Comparison of ENCODE assay signal across 14 mouse cellular contexts in the genomic region with DNA sequence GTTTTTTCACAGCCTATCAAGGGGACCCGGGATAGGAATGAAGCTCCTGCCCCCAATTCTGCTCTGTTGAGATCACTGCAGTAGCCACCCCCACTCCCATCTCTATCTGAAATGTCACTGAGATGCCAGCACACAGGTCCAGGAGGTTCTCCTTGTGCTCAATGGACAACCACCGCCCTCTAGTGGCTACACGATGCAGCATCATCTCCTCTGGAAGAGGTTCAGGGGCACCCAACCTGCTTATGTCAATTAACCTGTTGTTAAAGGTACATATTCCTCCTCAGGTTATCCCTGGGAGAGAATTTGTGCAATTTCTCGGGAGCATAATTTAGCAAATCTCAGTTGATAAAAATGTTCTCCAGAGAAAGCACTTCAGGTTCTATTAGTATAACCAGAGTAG. TPM values are rescaled to one million over a fixed set of nuclear protein-coding genes. Genes with fewer than 3 reads are reported as not detected.
A peak's percentile ranks its signal among the peaks of the same experiment; 100 is the strongest.
DNase-seq lines count a peak whose midpoint lies in the region; ATAC-seq and TF ChIP-seq lines count a peak whose summit lies in the region.
"Not testable (repeated sequence)": the region's sequence is repeated elsewhere in the genome, so short reads cannot be mapped to it uniquely, and the experiment has no call there.
"Had no signal": no experiment of that assay in that cellular context is flagged by ENCODE, and none has a peak within 500 bp of the region (broad histone marks: within the 10 kb centered on the region; RNA-seq: fewer than 3 reads in every experiment).

No protein-coding gene starts in this region.

- H3K27ac ChIP-seq in embryonic facial prominence, embryonic 14.5 days (replicated peaks; ENCODE audit: low read depth, low read length), result not testable (repeated sequence)

- ATAC-seq in Patski; embryonic facial prominence, embryonic 14.5 days (ENCODE audit: low read depth): not testable (repeated sequence)

- H3K4me3 ChIP-seq in embryonic facial prominence, embryonic 14.5 days (ENCODE audit: low read depth, low read length); lung, adult 2 months (replicated peaks; ENCODE audit: extremely low read depth, low read depth, low read length): not testable (repeated sequence)

- H3K9me3 ChIP-seq in embryonic facial prominence, embryonic 14.5 days (ENCODE audit: control insufficient read depth, low read length), result not testable (repeated sequence)

- H3K36me3 ChIP-seq in embryonic facial prominence, embryonic 14.5 days (ENCODE audit: control insufficient read depth, insufficient read depth, low read length), result not testable (repeated sequence)

- H3K27me3 ChIP-seq in Patski; embryonic facial prominence, embryonic 14.5 days (replicated peaks; ENCODE audit: control insufficient read depth, insufficient read depth, low read length): not testable (repeated sequence)

- DNase-seq in Patski (ENCODE audit: low read depth, low spot score), result not testable (repeated sequence)
- peak; percentile 14 for DNase-seq in cerebellum, adult 11-12 months
- DNase-seq in embryonic facial prominence, embryonic 14.5 days (ENCODE audit: low spot score), result peak; percentile 4
- DNase-seq in induced T-regulatory cell, adult 2 months (ENCODE audit: low read depth), result peak; percentile 5
- DNase-seq in layer of hippocampus, adult 11-12 months (ENCODE audit: low spot score), result peak; percentile 47
- DNase-seq in lung, adult 2 months, result peak; percentile 7
- DNase-seq in right cerebral cortex, adult 18-20 months, result peak; percentile 27

- CTCF ChIA-PET in Patski (lab: Charles Lee), result not testable (repeated sequence)

- 14% methylated on average over 3 of the region's 4 CpGs for WGBS in embryonic facial prominence, embryonic 14.5 days
- 5% methylated on average over 3 of the region's 4 CpGs for WGBS in lung, adult 2 months

- TF ChIP-seq CTCF in Patski (IDR thresholded peaks at IDR 0.05), result peak; percentile 66
- TF ChIP-seq CTCF in lung, adult 2 months (IDR thresholded peaks at IDR 0.05; ENCODE audit: insufficient read depth, low read length), result not testable (repeated sequence)

- not testable (repeated sequence) for H3K9ac ChIP-seq in embryonic facial prominence, embryonic 14.5 days (ENCODE audit: low read depth, low read length)

- not testable (repeated sequence) for H3K4me2 ChIP-seq in embryonic facial prominence, embryonic 14.5 days (ENCODE audit: low read depth, low read length)

- H3K4me1 ChIP-seq in embryonic facial prominence, embryonic 14.5 days (ENCODE audit: control insufficient read depth, insufficient read depth, low read length); lung, adult 2 months (ENCODE audit: control insufficient read depth, insufficient read depth, low read length): not testable (repeated sequence)

- POLR2A ChIA-PET in Patski (lab: Charles Lee), result not testable (repeated sequence)

- in situ Hi-C loops in Patski (cut with MboI; ENCODE audit: low pct_unique_long_range_greater_than_20kb), result not testable (repeated sequence)

- not testable (repeated sequence) for TF ChIP-seq POLR2A in lung, adult 2 months (IDR thresholded peaks at IDR 0.05; ENCODE audit: borderline replicate concordance, extremely low read depth, low read depth, low read length)

RNA-seq across cellular contexts. Expression of a gene that starts 2.2 kb away (rescaled TPM):
- not detected for polyA plus RNA-seq in Patski (2021)
- not detected in 2 replicates for polyA plus RNA-seq in embryonic facial prominence, embryonic 14.5 days (2014; fragmentation: Nextera tagmentation; extraction: Ambion mirVana)
- polyA plus RNA-seq in lung, adult 2 months (2012; rRNA removed), result not detected in 2 replicates
- polyA plus RNA-seq: erythroblast, embryonic 14.5 days; heart, embryonic 14.5 days; hindbrain, embryonic 15.5 days; kidney, embryonic 16.5 days; liver, embryonic 11.5 days; neural tube, embryonic 14.5 days; thymus, postnatal 0 days had no signal

RNA-seq across cellular contexts. Expression of a gene that starts 7.2 kb away (rescaled TPM):
- not detected for polyA plus RNA-seq in Patski (2021)
- polyA plus RNA-seq in embryonic facial prominence, embryonic 14.5 days (2014; fragmentation: Nextera tagmentation; extraction: Ambion mirVana), result not detected in 2 replicates
- not detected in 2 replicates for polyA plus RNA-seq in lung, adult 2 months (2012; rRNA removed)
- polyA plus RNA-seq: erythroblast, embryonic 14.5 days; heart, embryonic 14.5 days; kidney, embryonic 16.5 days; liver, embryonic 11.5 days; neural tube, embryonic 14.5 days; thymus, postnatal 0 days had no signal

RNA-seq across cellular contexts. Expression of a gene that starts 13.2 kb away (rescaled TPM):
- not detected for polyA plus RNA-seq in Patski (2021)
- polyA plus RNA-seq in embryonic facial prominence, embryonic 14.5 days (2014; fragmentation: Nextera tagmentation; extraction: Ambion mirVana), result not detected in 2 replicates
- polyA plus RNA-seq in lung, adult 2 months (2012; rRNA removed), result not detected in 2 replicates
- polyA plus RNA-seq: erythroblast, embryonic 14.5 days; heart, embryonic 14.5 days; hindbrain, embryonic 15.5 days; kidney, embryonic 16.5 days; liver, embryonic 11.5 days; neural tube, embryonic 14.5 days; thymus, postnatal 0 days had no signal

RNA-seq across cellular contexts. Expression of a gene that starts 25.0 kb away (rescaled TPM):
- polyA plus RNA-seq in Patski (2021), result not detected
- polyA plus RNA-seq in embryonic facial prominence, embryonic 14.5 days (2014; fragmentation: Nextera tagmentation; extraction: Ambion mirVana), result not detected in 2 replicates
- not detected in 2 replicates for polyA plus RNA-seq in lung, adult 2 months (2012; rRNA removed)
- polyA plus RNA-seq: erythroblast, embryonic 14.5 days; heart, embryonic 14.5 days; hindbrain, embryonic 15.5 days; kidney, embryonic 16.5 days; liver, embryonic 11.5 days; neural tube, embryonic 14.5 days; thymus, postnatal 0 days had no signal

RNA-seq across cellular contexts. Expression of a gene that starts 36.6 kb away (rescaled TPM):
- polyA plus RNA-seq in Patski (2021), result not detected
- not detected in 2 replicates for polyA plus RNA-seq in embryonic facial prominence, embryonic 14.5 days (2014; fragmentation: Nextera tagmentation; extraction: Ambion mirVana)
- polyA plus RNA-seq in lung, adult 2 months (2012; rRNA removed), result not detected in 2 replicates
- polyA plus RNA-seq: erythroblast, embryonic 14.5 days; heart, embryonic 14.5 days; hindbrain, embryonic 15.5 days; kidney, embryonic 16.5 days; liver, embryonic 11.5 days; neural tube, embryonic 14.5 days; thymus, postnatal 0 days had no signal
